Mouse (Mus musculus) liver, embryonic 13.5 days (tissue): ENCODE measurements around the gene Tab2. TPM values are rescaled to one million over a fixed set of nuclear protein-coding genes. Genes with fewer than 3 reads are reported as not detected.

Experiments
- ATAC-seq: fragments of 200-750 bp; cut with Nextera tagmentation; 2 replicates; pipeline ENCODE4 v1.8.0; 2017; ENCODE audit warnings: low read depth, mild to moderate bottlenecking, moderate number of reproducible peaks, moderate library complexity
- DNase-seq: peaks from one replicate; pipeline ENCODE4 v3.0.0; 2022
- H3K27ac ChIP-seq: fragments of 300-500 bp; sonication (generic); 2 replicates; pipeline ENCODE4 v1.5.1; 2015; ENCODE audit warnings: moderate library complexity, mild to moderate bottlenecking, inconsistent platforms
- H3K27me3 ChIP-seq: fragments of 300-500 bp; sonication (generic); 2 replicates; pipeline ENCODE4 v1.6.1; 2015; ENCODE audit warnings: mild to moderate bottlenecking, inconsistent platforms
- H3K36me3 ChIP-seq: fragments of 300-500 bp; sonication (generic); 2 replicates; pipeline ENCODE4 v1.6.1; 2015; ENCODE audit warnings: mild to moderate bottlenecking, inconsistent platforms
- H3K4me1 ChIP-seq: fragments of 300-500 bp; sonication (generic); replicated peaks from 2 replicates; pipeline ENCODE4 v1.6.1; 2015; ENCODE audit warnings: inconsistent platforms
- H3K4me2 ChIP-seq: fragments of 300-500 bp; sonication (generic); 2 replicates; pipeline ENCODE4 v1.6.1; 2015; ENCODE audit warnings: inconsistent platforms, mild to moderate bottlenecking, moderate library complexity
- H3K4me3 ChIP-seq: fragments of 300-500 bp; sonication (generic); replicated peaks from 2 replicates; pipeline ENCODE4 v1.5.1; 2015; ENCODE audit warnings: mild to moderate bottlenecking, inconsistent platforms
- H3K9ac ChIP-seq: fragments of 300-500 bp; sonication (generic); 2 replicates; pipeline ENCODE4 v1.6.1; 2015; ENCODE audit warnings: mild to moderate bottlenecking, inconsistent platforms
- H3K9me3 ChIP-seq: fragments of 300-500 bp; sonication (generic); replicated peaks from 2 replicates; pipeline ENCODE4 v1.6.1; 2016; ENCODE audit warnings: inconsistent platforms
- WGBS: fragments of 180-500 bp; shearing (Covaris S2); methylation state at CpG from one replicate; pipeline ENCODE4 v1.1.7; 2015; ENCODE audit not compliant: insufficient replicate concordance; 5-methylcytosine and 5-hydroxymethylcytosine counted together
- polyA plus RNA-seq: library from polyadenylated mRNA; unstranded; fragments of >200 nt; fragmentation: Nextera tagmentation; extraction: Ambion mirVana; gene quantifications from 2 replicates; pipeline ENCODE4 v1.2.1, GENCODE M21; 2015

The Tab2 gene
- polyA plus RNA-seq, 1 experiment from 2014 or later = 9.2 TPM

- H3K9ac ChIP-seq = no peak overlapping the region
- WGBS = 64% methylated on average over 3 of the region's 3 CpGs
- H3K9me3 ChIP-seq = no peaks in the 10 kb centered on the region
- no peak overlapping the region for H3K4me3 ChIP-seq
- no peak overlapping the region for H3K27ac ChIP-seq
- H3K36me3 ChIP-seq = peaks cover 4% of the 10 kb centered on the region; the same call in 1 of the 2 replicates
- ATAC-seq (no peak), DNase-seq (no peak)
- no peak overlapping the region for H3K4me2 ChIP-seq
- peaks cover 12% of the 10 kb centered on the region; the same call in 1 of the 2 replicates for H3K4me1 ChIP-seq
- H3K27me3 ChIP-seq = no peaks in the 10 kb centered on the region
These were observed 13.0 kb downstream of the Tab2 start for GRCm38 (mm10) chr10:7943006-7943405.

- H3K27ac ChIP-seq = no peak overlapping the region
- no peak overlapping the region for H3K4me3 ChIP-seq
- DNase-seq (no peak), ATAC-seq (no peak)
- H3K9ac ChIP-seq = no peak overlapping the region
- no peaks in the 10 kb centered on the region for H3K27me3 ChIP-seq
- WGBS = 52% methylated on average over 6 of the region's 6 CpGs
- no peak overlapping the region for H3K4me2 ChIP-seq
- peaks cover 42% of the 10 kb centered on the region for H3K4me1 ChIP-seq
- no peaks in the 10 kb centered on the region for H3K9me3 ChIP-seq
- H3K36me3 ChIP-seq = no peaks in the 10 kb centered on the region
These were observed 19.4 kb downstream of the Tab2 start for GRCm38 (mm10) chr10:7936556-7937192.

GRCm38 (mm10) chr10:7932958-7933357, 23.1 kb downstream of the Tab2 start:
- DNase-seq = no peak
- no peak overlapping the region for H3K27ac ChIP-seq
- 69% methylated on average over 2 of the region's 2 CpGs for WGBS
- no peak overlapping the region for H3K4me2 ChIP-seq
- no peak for ATAC-seq
- H3K4me3 ChIP-seq = no peak overlapping the region
- H3K4me1 ChIP-seq = peaks cover 37% of the 10 kb centered on the region
- no peak overlapping the region for H3K9ac ChIP-seq
- no peaks in the 10 kb centered on the region for H3K36me3 ChIP-seq
- H3K9me3 ChIP-seq = no peaks in the 10 kb centered on the region
- no peaks in the 10 kb centered on the region for H3K27me3 ChIP-seq

GRCm38 (mm10) chr10:7928996-7929395, 27.0 kb downstream of the Tab2 start:
- Histone ChIP-seq H3K9me3 (no peaks in the 10 kb centered on the region), H3K27ac (no peak overlapping the region), H3K27me3 (no peaks in the 10 kb centered on the region), H3K36me3 (peaks cover 3% of the 10 kb centered on the region; the same call in 1 of the 2 replicates), H3K4me1 (peaks cover 13% of the 10 kb centered on the region), H3K4me3 (no peak overlapping the region), H3K4me2 (no peak overlapping the region), H3K9ac (no peak overlapping the region)
- 63% methylated on average over 9 of the region's 9 CpGs for WGBS
- DNase-seq (no peak), ATAC-seq (no peak)

- DNase-seq (no peak), ATAC-seq (no peak)
- Histone ChIP-seq H3K9me3 (no peaks in the 10 kb centered on the region), H3K36me3 (peaks cover 23% of the 10 kb centered on the region), H3K4me2 (no peak overlapping the region), H3K4me1 (0 out of 2 replicates have a peak, but pooled peaks cover 2% of the 10 kb centered on the region), H3K27ac (no peak overlapping the region), H3K9ac (no peak overlapping the region), H3K27me3 (no peaks in the 10 kb centered on the region), H3K4me3 (no peak overlapping the region)
- 79% methylated on average over 11 of the region's 11 CpGs for WGBS
These were observed 30.5 kb downstream of the Tab2 start for GRCm38 (mm10) chr10:7925481-7925880.

- DNase-seq (no peak), ATAC-seq (no peak)
- 91% methylated on average over 1 of the region's 1 CpGs for WGBS
- H3K4me3 ChIP-seq = no peak overlapping the region
- no peaks in the 10 kb centered on the region for H3K9me3 ChIP-seq
- no peak overlapping the region for H3K4me2 ChIP-seq
- H3K4me1 ChIP-seq = no peaks in the 10 kb centered on the region
- H3K9ac ChIP-seq = no peak overlapping the region
- no peak overlapping the region for H3K27ac ChIP-seq
- no peaks in the 10 kb centered on the region for H3K27me3 ChIP-seq
- peaks cover 43% of the 10 kb centered on the region for H3K36me3 ChIP-seq
These were observed 32.6 kb downstream of the Tab2 start for GRCm38 (mm10) chr10:7923433-7923832.

- no peak for DNase-seq
- 84% methylated on average over 10 of the region's 10 CpGs for WGBS
These were observed 44.8 kb downstream of the Tab2 start for GRCm38 (mm10) chr10:7911268-7911667.

GRCm38 (mm10) chr10:7907151-7907550, 48.9 kb downstream of the Tab2 start:
- Histone ChIP-seq H3K4me1 (no peaks in the 10 kb centered on the region), H3K27ac (no peak overlapping the region), H3K27me3 (no peaks in the 10 kb centered on the region), H3K9ac (no peak overlapping the region), H3K4me3 (no peak overlapping the region), H3K36me3 (peaks cover 71% of the 10 kb centered on the region), H3K4me2 (no peak overlapping the region), H3K9me3 (no peaks in the 10 kb centered on the region)
- WGBS = 86% methylated on average over 12 of the region's 12 CpGs
- DNase-seq = no peak
- ATAC-seq = no peak

More at GRCm38 (mm10) chr10:7911268-7911667, 44.8 kb downstream of the Tab2 start:
- Histone ChIP-seq H3K4me1 (0 out of 2 replicates have a peak, but pooled peaks cover 2% of the 10 kb centered on the region), H3K4me3 (no peak overlapping the region), H3K27ac (no peak overlapping the region), H3K9ac (no peak overlapping the region), H3K27me3 (no peaks in the 10 kb centered on the region), H3K36me3 (peaks cover 63% of the 10 kb centered on the region), H3K4me2 (no peak overlapping the region), H3K9me3 (no peaks in the 10 kb centered on the region)
- ATAC-seq = no peak

GRCm38 (mm10) chr10:7904157-7904556, 51.9 kb downstream of the Tab2 start:
- ATAC-seq (no peak), DNase-seq (no peak)
- Histone ChIP-seq H3K27me3 (no peaks in the 10 kb centered on the region), H3K9ac (no peak overlapping the region), H3K4me2 (no peak overlapping the region), H3K9me3 (no peaks in the 10 kb centered on the region), H3K4me1 (no peaks in the 10 kb centered on the region), H3K27ac (no peak overlapping the region), H3K36me3 (peaks cover 54% of the 10 kb centered on the region), H3K4me3 (no peak overlapping the region)
- WGBS = 87% methylated on average over 5 of the region's 5 CpGs

GRCm38 (mm10) chr10:7900719-7901627, 55.1 kb downstream of the Tab2 start:
- no peak overlapping the region for H3K27ac ChIP-seq
- no peak overlapping the region for H3K4me2 ChIP-seq
- ATAC-seq = no peak
- no peaks in the 10 kb centered on the region for H3K4me1 ChIP-seq
- DNase-seq = no peak
- H3K9me3 ChIP-seq = no peaks in the 10 kb centered on the region
- 81% methylated on average over 14 of the region's 14 CpGs for WGBS
- no peak overlapping the region for H3K9ac ChIP-seq
- peaks cover 27% of the 10 kb centered on the region for H3K36me3 ChIP-seq
- no peak overlapping the region for H3K4me3 ChIP-seq
- no peaks in the 10 kb centered on the region for H3K27me3 ChIP-seq

- no peaks in the 10 kb centered on the region for H3K36me3 ChIP-seq
- no peaks in the 10 kb centered on the region for H3K27me3 ChIP-seq
- no peak overlapping the region for H3K4me2 ChIP-seq
- ATAC-seq = no peak
- no peak overlapping the region for H3K4me3 ChIP-seq
- H3K27ac ChIP-seq = no peak overlapping the region
- H3K9ac ChIP-seq = no peak overlapping the region
- no peaks in the 10 kb centered on the region for H3K9me3 ChIP-seq
- no peaks in the 10 kb centered on the region for H3K4me1 ChIP-seq
- 50% methylated on average over 11 of the region's 11 CpGs for WGBS
- no peak for DNase-seq
These were observed 67.7 kb downstream of the Tab2 start for GRCm38 (mm10) chr10:7888256-7888868.
